Mouse (Mus musculus) gastrocnemius, adult 8-10 months (tissue): Measurements from ENCODE around the gene Ablim2. TPM values are rescaled to one million over a fixed set of nuclear protein-coding genes. Genes with fewer than 3 reads are reported as not detected.

Experiments
- DNase-seq, 2 experiments: peaks; one replicate each; pipeline ENCODE4 v3.0.0; 2022; ENCODE audit warnings: low spot score in 2 of 2
- total RNA-seq, 4 experiments: library from RNA; stranded (reverse); gene quantifications; 2 replicates each; pipeline ENCODE4 v1.2.4; 2022

Gene Ablim2
- total RNA-seq, 4 experiments from 2014 or later = 36.1 to 43.4 (median 40.7) TPM

GRCm38 (mm10) chr5:35770246-35770645 lies 12.6 kb downstream of the Ablim2 start:
- DNase-seq = no peak

DNA sequence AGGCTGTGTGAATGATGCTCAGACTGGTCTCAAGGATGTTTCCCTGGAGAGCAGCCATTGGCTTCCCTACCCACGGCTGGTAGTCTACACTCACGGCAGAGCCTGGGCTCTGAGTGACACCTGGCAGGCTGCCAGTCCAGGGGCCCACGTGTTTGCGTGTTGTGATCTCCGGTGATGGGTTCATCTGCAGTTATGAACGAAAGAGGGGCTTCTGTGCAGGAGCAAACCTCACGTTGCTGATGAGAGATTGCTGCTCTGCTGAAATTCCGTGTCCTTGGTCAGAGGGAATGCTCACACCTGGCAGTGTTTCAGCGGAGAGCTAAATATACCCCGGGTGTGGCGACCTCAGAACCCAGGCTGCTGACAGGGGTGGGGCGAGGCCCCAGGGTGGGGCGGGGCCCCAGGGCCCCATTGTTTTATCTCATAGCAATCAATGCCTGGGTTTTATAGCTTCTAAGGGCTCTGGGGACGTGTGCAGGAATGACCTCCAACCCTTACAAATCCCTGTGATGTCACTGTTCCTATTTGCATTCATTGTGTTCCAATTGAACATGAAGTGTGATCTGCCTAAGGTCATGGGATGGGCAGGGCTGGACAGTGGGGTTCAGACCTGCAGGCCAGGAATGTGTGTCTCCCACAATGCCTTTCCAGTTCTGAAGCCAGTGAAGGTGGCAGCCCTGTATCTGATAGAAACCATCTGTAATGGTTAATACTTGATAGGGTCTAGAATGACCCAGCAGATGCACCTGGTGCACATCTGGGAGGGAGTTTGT lies 13.4 kb downstream of the Ablim2 start:
- peak; percentile 55 to 72 for DNase-seq

DNA sequence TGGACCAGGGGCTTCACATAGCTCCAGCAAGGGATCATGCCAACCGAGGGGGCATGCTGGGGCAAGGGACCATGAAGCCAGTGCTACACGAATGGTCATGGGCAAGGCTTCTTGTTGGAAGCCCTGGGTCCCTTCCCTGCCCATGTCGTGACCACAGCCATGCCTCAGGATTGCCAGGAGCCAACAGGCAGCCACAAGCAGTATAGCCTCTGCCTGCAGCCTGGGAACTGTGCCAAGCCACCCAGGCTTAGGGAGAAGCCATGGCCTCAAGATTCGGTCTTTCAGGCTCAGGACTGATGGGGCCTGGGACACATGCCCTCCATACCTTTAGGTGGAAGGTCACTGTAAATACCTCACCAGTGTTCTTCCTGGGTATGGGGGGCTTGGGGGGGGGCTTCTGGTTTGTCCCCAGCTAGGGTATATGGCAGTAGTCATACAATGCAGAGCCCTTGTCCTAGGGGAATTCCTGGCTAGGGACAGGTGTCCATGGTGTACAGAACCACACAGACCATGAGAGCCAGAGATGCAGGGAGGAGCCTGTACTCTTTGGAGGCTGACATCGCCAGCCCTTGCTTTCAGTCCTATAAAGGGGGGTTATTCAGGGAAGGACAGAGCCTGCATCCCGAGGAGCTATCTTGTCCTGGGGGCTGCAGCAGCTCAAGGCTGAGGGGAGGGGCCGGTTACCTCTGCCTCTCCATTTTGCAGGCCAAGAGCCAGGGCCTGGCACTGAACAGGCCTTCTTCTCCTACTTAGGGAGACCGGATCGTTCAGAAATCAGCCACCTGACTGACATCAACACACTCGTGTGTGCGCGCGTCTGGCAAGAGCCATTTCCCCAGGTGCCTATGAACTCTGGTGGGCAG lies 15.8 kb downstream of the Ablim2 start:
- DNase-seq = no peak

- no peak for DNase-seq
These were observed 16.4 kb downstream of the Ablim2 start for GRCm38 (mm10) chr5:35774137-35774424.

GRCm38 (mm10) chr5:35781116-35781515 lies 23.4 kb downstream of the Ablim2 start:
- no peak for DNase-seq

GRCm38 (mm10) chr5:35782648-35783180 lies 25.0 kb downstream of the Ablim2 start:
- DNase-seq = no peak

- DNase-seq = peak; percentile 77 to 88
These were observed 28.2 kb downstream of the Ablim2 start for GRCm38 (mm10) chr5:35785853-35786252.

- DNase-seq = no peak
These were observed 30.2 kb downstream of the Ablim2 start for GRCm38 (mm10) chr5:35787847-35788246.

- DNase-seq = no peak
These were observed 31.0 kb downstream of the Ablim2 start for GRCm38 (mm10) chr5:35788719-35789118.

DNA sequence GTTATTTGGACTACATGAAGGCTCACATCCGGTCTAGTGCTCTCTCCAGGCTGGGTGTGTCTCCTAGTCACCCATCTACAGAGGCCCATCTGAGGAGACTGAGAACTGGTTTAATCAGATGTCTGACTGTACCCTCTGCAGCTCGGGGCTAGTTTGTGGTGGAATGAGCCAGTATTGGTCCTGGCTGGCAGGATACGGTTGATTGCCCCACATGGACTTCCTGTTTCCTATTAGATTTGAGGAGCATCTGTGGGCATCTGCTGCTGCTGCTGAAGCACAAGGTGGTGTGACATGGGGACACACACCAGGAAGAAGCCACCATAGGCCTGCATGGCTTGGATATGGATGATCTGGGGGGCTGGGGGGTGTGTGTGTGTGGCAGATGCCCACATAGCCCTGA lies 32.0 kb downstream of the Ablim2 start:
- DNase-seq = no peak

DNA sequence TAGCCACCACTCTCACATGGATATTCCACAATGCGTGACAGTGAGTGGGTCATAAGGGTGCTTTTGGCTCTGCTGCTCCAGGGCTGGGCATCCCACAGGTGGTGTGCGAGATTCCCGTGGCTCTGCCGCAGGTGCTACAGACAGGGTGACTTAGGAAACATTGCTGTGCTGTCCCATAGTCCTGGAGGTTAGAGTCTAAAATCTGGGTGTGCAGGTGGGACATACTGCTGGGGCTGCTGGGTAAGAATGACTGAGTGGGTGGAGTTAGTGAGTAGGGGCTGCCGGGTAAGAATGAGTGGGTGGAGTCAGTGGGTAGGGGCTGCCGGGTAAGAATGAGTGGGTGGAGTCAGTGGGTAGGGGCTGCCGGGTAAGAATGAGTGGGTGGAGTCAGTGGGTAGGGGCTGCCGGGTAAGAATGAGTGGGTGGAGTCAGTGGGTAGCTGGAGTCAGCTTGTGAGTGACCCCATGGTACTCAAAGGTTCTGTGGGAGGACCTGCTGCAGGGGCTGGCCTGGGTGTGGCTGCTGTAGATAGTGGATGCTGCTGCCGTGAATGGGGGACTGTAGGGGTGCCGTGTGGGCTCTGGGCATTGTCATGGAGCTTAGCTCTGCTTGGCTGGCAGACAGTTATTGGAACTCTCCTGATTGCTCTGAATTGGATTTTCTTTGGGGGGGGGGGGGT lies 32.8 kb downstream of the Ablim2 start:
- DNase-seq = no peak

- peak in 1 of 2 experiments; percentile 61 for DNase-seq
These were observed 36.3 kb downstream of the Ablim2 start for GRCm38 (mm10) chr5:35793971-35794370.

- no peak for DNase-seq
These were observed 37.3 kb downstream of the Ablim2 start for GRCm38 (mm10) chr5:35794942-35795341.

- DNase-seq = peak; percentile 49 to 71
These were observed 37.9 kb downstream of the Ablim2 start for GRCm38 (mm10) chr5:35795481-35796048.

DNA sequence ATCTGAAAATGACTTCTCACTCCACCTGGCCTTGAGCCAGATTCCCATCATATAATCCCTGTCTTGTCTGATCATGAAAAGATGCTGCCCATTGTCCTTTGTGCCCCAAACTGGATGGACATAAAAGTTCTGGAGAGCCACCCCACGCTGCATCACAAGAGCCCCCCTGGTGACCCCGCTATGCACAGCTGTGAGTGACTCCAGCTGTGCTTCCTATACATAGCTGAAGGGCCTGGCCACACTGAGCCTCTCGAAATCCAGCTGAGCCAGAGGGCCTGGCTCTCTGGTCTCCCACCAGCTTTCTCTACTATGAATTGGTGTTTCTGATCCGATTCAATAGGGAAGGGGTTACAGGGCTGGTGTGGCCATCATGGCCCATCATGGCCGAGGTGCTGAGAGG lies 38.5 kb downstream of the Ablim2 start:
- DNase-seq = no peak

DNA sequence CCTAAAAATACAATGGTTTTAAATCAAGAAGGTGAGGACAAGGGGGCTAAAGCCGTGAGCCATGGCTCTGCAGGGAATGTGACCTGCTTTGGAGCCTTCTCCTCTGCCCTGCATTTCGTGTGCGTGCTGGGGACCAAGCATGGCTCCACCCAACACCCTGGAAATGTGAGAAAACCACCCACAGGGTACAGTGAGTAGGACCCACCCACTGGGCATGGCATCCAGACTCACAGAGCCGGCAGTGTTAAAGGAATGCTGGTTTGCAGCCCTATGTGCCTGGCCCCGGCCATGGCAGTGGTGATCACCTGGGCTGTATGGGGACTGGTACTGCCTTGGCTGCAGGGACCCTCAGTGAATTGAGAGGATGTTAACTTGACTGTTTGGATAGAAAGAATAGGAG lies 41.4 kb downstream of the Ablim2 start:
- DNase-seq = no peak

GRCm38 (mm10) chr5:35803416-35803815 lies 45.7 kb downstream of the Ablim2 start:
- no peak for DNase-seq

- no peak for DNase-seq
These were observed 47.0 kb downstream of the Ablim2 start for GRCm38 (mm10) chr5:35804685-35805084.

- no peak for DNase-seq
These were observed 47.5 kb downstream of the Ablim2 start for GRCm38 (mm10) chr5:35805209-35805608.

DNA sequence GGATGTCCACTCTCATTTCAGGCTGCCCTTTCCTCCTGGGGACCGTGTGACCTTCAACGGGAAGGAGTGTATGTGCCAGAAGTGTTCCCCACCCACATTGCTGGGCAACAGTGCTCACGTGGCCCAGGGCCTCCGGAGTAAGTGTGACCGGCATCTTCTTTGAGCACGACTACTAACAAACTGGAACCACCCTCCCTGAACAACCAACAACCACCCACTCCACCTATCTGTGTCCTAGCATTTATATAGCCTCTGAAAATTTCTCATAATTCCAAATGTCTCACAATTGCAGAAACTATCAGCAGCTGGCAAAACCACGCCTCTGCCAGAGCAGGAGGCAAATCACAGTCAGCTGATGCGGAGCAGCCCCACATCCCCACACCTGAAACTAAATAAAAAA lies 49.3 kb downstream of the Ablim2 start:
- DNase-seq = no peak

DNA sequence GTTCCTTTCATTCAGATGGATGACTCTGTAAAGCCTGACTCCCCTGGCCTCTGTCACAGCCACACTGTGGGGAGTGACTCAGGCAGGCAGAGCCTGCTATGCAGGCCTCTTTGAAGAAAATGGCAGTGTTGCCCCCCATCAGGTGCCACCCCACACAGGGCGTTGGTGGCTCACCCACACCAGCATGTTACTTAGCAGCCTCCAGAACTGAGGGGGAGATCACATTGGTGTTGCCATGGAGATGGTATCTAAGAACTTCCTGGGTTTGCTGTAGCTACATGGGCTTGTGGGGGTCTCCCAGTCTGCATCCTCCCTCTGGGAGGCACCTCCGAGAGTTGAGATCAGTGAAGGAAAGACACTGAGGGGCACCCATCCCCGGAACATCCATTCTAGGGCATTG lies 52.8 kb downstream of the Ablim2 start:
- DNase-seq = no peak
